Mouse (Mus musculus) kidney, adult 11 months (tissue): ENCODE results near the gene Palm2.
"Not testable (repeated sequence)": the region's sequence is repeated elsewhere in the genome, so short reads cannot be mapped to it uniquely, and the experiment has no call there.

Source experiments
- DNase-seq: peaks from one replicate; pipeline ENCODE4 v3.0.0; 2022

The Palm2 gene

DNA sequence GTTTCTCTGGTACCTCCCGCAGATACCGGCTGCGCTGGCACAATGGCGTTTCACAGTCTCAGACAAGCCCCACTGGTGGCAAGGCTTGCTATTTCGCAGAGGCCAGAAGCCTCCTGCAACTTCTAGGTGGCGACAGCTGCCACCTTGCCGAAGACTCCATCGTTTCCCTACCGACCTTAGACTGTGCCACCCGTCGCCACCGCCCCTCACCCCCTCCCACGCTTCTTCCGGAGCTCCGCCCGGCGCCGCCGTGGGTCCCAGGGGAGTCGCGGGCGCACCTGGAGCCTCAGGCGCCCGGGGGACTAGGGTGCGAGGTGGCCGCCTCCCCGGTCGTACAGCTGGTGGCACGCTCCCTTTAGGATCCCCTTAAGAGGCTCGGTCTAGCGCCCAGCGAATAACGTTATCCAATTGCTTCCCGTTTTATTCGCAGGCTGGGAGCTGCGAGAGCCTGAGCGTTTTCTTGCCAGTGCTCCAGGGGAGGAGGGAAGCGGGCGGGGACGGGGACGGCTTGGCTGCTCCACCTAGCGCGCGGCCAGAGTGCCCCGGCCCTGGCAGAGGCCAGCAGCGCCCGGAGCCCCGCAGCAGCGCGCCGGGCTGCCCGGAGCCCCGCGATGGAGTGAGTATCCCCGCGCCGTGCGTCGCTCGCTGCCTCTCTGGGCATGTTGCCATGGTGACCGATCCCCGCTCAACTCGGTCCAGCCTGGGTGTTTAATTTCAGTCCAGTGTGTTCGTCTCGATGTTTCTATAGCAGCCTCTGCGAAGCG lies at the start of gene Palm2:
Palm2 (plus strand) TSS at position 307 of the 764 bp plus-strand sequence.
- DNase-seq, result peak; percentile 6

DNA sequence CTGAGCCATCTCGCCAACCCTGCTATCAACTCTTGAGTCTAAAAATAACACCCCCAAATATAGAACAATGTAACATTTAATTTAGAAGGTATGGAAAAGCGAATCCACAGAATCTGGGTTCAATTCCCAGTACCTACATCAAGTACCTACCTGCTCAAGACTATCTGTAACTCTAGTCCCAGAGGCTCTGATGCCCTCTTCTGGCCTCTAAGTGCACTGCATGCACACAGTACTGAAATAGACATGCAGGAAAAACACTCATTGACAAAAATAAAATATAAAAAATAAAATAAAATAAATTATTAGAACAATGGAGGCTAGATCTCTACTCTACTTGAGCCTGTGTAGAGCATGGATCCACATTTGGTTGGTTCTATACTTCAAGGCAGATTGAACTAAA lies 49.7 kb upstream of the Palm2 start:
- DNase-seq, result no peak

DNA sequence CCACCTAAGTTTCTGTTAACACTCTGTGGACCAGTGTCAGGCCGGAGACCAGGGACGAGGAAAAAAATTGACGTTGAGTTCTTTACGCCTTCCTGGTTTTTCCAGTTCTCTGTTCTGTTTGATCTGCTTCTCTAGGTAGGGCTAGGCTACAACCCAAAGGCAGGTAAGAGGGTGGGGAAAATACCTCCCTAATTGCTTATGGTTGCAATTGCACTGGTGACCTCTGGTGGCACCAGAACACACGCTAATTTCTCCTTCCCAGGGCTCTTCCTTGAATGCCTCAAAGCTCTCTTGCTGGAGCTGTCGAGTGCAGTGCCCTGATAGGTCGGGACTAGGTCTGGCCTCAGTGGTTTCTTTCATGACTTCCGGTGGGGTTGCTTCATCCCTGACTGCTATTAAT lies 42.9 kb upstream of the Palm2 start:
- no peak for DNase-seq

DNA sequence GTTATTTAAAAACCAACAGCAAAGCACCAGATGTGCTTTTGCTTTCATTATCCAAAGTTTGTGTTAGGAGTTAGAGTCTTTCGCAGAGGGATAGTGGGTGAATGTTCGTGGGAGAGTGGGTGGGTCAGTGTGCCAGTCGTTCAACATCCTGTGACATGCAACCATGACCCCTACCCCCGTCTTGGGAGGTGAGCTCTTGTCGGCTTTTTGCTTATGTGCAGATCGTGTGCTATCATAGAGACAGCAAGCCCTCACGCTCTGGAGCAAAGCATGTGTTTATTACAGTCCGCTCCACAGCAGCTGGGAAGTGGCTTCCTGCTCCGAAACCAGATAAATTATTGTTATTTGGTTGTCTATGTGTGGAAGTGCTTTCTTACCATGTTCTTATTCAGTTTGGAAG lies 37.6 kb upstream of the Palm2 start:
- no peak for DNase-seq

DNA sequence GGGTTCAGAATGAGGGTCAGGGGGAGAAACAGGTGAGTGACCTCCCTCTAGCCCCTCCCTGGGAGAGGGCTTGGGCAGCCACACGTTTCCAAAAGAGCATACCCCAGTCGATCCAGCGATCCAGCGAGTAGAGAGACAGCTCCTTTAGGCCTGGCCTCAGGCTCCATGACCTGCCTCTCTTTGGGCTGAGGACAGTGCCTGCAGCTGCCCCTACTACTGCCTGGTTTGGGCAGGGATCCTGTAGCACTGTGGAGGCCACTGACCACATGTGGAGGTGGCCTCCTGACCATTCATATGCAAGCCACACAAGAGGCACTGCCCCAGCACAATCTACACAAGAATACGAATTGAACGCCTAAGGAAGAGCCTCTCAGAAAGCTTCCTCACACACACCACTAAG lies 21.7 kb upstream of the Palm2 start:
- DNase-seq, result not testable (repeated sequence)

DNA sequence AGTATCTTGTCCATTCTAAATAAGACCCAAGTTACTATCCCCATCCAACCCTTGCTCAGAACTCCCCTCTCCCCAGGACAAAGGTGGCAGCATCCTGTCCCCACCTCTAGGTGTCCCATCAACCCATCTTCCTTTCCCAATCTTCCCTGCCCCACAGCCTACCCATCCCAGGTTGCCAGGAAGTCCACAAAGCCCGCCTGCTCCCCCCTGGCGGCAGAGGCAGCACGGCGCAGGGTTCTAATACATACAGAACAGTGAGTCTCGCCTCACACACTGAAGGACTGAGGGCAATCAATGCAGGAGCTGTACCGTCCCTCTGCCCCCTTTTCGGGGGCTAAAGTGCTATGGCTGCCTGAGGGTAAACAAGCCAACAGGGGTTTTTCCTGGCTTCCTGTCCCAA lies 21.0 kb upstream of the Palm2 start:
- DNase-seq, result no peak

DNA sequence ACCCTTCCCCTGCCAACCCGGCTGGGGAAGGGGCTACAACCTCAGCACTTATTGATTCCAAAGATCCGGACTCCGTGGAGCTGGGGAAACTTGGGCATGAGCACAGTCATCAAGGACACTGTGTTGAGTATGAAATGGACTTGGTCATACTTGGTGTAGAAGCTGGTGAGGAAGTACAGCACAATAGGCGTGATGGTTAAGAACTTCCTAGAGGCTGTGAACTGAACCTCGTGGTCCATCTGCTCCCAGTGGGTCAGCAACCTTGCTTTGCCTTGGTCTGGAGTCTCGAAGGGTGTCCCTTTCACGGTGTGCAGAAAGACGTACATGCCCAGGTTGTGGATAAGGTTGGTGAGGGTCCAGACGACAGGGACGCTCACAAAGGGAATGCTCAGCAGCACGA lies 20.4 kb upstream of the Palm2 start:
- not testable (repeated sequence) for DNase-seq

DNA sequence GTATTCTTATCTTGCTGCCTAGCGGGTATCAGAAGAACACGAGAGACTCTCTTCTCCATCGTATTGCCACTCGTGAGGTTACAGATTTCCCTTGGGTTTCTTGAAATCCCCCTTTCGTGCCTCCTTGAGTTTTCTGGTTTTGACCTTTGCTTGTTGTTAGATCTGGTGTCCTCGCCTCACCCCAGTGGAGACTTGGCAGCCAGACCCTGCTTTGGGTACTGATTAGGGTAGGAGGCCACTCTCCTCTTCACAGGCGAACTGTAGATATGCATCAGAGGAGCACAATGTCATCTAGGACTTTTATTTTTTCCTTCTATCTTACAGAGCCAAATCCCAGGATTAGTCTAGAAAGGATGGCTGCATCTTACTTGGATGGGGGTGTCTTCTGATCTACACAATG lies 10.0 kb upstream of the Palm2 start:
- no peak for DNase-seq

DNA sequence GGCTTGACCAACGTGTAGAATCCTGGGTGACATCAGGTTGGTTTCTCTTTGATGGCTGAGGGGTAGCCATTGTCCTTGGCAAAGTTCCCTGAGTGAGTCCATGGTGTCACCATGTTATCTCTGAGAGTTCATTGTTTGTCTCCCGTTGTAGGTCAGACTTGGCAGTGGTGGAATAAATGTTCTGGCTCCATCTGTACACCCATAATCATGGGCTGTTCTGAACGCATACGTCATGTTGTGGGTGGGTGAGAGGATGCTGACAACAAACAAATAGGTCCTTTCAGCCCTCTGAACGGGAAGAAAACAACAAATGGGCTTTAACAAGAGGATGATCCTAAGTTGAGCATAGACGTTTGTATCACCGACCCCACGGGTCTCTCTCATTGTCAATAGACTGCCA lies 5.7 kb upstream of the Palm2 start:
- DNase-seq, result no peak

DNA sequence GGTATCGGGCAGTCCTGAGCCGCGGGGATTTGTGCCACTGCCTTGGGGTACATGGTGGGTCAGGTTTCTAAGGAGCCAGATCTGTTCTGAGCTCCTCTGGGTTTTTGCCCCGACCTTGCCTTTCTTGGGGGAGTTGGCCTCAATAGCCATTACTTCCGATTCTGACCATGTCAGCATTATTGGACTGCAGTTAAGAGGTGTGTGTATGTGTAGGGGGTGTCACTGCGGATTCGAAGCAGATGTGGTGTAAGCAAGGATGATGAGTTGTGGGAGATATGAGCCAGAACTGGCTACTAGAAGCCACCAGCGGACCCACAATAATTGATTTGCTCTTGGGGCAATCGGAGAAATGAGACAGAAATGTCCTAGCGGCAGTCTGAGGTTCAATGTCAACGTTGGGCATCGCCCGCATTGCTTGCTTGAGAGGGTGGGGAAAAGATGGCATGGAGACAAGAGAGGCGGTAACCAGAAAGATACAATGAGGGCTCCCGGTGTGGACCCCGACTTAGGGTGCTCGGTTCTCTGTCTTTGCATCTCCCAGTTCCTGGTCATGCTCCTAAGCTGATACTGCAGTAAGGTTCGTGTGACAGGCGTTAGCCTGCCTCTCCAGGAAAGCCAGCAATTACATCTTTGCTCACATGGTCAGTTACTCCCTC lies 786 bp downstream of the Palm2 start:
- DNase-seq, result no peak

DNA sequence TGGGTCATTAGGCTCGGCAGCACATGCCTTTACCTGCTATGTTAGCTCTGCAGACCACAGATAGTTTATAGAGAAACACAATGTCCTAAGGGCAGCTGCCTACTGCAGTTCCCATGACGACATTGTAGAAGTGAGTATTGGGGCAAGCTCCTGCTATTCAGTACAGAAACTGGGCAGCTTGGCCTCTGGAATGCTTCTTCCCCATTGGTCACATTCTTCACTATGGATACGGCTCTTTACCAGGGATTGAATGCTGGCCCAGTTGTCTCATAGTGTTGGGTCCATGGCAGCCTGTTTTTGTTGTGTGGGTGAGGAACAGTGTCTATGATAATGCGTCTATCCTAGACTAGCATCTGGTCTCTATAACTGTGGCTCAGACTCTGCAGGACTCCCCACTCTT lies 2.2 kb downstream of the Palm2 start:
- no peak for DNase-seq

DNA sequence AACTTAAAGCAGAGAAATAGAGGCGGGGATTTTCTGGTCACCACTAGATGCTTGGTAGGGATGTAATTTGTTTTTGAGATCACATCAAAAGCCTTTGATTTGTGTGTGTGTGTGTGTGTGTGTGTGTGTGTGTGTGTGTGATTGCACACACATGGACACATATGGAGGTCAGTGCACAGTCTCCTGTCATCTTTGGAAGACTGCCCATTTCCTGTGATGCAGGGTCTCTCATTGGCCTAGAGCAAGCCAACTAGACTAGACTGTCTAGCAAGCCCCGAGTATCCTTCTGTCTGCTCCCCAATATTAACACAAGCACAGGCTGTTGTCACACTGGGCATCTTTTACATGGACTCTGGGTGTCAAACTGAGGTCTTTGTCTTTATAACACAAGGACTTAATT lies 12.0 kb downstream of the Palm2 start:
- no peak for DNase-seq

DNA sequence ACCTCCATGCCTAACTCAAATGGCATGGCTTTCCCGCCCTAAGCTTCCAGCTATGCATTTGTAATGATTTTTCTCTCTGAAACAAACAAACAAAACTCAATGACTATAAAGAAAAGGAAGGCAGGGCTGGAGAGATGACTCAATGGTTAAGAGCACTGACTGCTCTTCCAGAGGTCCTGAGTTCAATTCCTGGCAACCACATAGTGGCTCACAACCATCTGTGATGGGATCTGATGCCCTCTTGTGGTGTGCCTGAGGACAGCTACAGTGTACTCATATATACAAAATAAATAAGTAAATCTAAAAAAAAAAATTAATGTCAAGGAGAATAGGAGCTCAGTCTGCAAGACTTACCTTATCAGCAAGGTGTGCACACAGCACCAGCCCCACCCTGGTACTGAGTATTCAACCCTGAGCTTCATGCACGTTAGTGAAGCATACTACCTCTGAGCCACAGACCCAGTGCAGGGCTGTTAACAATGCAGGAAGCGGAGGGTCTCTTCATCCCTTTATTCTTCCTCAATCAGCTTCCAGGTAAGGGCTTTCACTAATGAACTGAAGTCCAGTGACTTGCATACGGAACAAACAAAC lies 12.9 kb downstream of the Palm2 start:
- no peak for DNase-seq

DNA sequence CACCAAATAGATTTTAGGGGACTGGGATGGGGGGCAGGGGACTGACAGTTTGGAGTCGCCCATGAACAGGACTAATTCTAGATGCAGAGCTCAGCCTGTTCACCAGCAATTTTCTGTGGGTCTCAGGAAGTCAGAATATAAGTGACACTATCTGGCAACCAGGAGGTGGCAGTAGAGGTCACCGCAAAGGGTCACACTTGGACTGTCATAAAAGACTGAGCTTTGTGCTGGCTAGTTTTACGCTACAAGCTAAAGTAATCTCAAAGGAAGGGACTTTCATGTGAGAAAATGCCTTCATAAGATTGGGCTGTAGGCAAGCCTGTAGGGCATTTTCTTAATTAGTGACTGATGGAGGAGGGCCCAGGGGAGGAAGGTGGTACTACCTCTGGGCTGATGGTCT lies 17.8 kb downstream of the Palm2 start:
- DNase-seq, result no peak

DNA sequence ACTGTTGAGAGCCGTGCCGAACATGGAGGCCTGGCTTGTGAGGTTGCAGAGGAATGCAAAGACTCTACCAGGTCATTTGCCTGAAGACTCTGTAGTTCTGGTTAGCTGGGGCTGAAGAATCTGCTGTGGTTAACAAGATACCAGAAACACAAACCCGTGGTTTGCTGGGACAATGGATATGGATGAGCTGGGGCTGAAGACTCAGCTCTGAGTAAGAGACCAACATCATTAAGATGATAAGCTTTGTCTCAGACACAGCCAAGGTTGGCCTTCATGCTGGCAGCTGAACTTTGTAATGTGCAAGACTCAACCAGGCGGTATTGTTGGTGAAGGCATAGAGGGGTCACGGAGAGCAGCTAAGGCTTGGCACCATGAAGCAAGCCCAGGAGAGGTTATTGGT lies 18.6 kb downstream of the Palm2 start:
- DNase-seq, result no peak

DNA sequence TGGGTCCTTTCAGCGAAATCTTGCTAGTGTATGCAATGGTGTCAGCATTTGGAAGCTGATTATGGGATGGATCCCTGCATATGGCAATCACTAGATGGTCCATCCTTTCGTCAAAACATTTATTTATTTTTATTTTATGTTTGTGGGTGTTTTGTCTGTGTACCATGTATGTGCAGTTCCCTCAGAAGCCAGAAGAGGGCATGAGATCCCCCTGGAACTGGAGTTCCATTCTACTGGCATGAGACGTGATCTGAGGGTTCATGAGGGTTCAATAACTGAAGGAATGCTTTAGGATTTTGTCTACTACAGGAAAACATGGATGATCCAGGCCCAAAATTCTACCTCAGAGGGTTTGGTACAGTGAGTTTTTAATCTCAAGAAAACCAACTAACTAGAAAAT lies 28.3 kb downstream of the Palm2 start:
- no peak for DNase-seq

DNA sequence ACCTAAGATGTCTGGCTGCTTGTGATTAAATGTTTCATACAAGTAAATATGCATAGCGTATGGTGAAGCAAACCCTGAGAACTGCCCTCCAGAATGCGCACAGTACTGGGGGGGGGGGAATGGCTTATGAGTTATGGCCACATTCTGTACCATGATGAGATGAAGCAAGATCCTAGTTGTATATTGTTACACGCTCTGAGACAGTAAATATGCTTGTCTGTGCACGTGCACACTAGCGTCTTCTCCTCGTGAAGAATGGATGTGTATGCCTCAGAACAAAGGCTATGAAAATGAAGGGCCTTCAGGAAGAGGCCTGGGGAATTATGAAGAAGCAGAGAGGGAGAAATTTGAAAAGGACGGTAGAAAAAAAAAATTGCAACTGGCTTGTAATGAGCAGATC lies 48.4 kb downstream of the Palm2 start:
- no peak for DNase-seq

DNA sequence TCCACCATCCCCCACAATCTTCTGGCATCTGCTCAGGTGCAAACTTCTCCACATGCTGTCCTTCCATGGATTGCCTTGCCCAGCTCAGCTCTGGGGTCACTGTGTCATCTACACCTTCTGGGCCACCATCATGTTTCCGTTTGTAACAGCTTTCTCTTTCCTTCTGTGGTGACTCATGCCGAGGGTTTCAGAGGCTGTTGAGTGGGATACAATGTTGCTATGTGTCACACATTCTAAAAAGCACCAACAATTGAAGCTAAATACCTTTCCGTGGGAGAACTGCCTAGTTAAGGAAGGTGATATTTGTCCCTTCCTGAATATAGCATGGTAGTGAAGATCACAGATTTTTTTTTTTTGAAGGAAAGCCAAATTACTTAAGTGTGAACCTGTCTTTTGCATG lies 52.3 kb downstream of the Palm2 start:
- no peak for DNase-seq

DNA sequence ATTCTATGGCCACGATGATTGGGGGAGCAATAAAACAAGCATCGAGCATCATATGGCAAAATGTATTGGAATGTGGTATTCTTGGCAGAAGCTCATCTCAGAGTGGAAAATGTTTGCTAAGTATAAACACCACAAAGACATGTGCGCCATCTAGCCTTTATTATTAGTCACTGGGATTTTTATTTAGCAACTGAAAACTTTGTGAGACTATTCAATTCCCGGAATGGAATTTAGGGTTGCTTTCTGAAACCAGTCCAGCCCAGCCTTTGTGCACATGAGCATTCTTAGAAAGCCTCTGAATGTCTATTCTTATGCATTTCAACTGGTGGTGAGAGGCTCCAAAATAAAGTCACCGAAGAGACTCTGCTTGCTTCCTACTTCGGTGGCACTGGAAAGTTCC lies 55.8 kb downstream of the Palm2 start:
- no peak for DNase-seq

DNA sequence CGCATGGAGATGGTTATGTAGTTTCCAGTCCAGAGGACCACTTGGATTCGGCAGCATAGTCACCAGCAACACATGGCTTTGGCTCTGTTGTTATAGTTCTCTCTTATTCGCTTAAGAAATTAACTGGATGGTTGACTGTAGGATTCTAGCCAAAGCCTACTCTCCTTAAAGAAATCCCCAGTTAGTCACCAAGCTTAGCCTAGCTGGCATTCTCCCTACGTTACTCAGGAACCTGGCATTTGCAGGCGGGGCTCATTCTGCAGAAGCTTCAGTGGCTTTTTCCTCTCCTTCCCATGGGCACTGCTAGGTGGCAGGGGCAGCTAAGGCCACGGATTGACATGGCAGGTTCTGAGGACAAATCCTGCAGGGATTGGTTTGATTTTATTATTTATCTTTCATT lies 70.7 kb downstream of the Palm2 start:
- DNase-seq, result no peak

DNA sequence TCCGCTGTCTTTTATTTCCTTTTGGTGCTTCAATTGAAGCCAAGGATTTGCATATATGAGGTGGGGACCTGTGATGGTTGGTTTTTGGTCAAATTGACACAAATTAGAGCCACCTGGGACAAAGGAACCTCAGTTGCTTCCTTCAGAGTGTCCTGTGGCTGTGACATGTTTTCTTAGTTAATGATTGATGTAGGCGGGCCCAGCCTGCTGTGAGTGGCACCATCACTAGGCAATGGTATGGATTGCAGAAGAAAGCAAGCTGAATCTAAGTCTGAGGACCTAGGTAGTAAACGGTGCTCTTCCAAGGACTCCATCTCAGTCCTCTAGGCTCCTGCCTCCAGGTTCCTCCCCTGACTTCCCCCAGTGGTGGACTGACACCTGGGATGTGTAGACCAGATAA lies 76.5 kb downstream of the Palm2 start:
- DNase-seq, result no peak

DNA sequence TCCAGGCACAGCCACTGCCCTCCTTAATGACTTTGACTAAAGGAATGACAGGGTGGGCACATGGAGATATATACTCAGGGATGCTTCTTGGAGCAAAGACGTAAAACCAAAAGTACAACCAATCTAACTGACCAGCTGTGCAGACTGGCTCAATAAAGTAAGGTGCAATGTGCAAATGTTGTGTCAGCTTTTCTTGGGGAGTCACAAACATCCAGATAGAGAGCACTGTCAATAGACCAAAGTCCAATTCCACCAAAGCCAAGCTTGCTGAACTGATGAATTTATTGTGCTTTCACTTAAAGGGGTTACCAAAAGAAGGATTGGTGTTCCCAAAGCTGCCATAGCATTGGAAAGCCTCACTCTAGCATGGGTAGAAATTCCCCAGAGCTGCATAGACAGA lies 77.7 kb downstream of the Palm2 start:
- peak; percentile 26 for DNase-seq

DNA sequence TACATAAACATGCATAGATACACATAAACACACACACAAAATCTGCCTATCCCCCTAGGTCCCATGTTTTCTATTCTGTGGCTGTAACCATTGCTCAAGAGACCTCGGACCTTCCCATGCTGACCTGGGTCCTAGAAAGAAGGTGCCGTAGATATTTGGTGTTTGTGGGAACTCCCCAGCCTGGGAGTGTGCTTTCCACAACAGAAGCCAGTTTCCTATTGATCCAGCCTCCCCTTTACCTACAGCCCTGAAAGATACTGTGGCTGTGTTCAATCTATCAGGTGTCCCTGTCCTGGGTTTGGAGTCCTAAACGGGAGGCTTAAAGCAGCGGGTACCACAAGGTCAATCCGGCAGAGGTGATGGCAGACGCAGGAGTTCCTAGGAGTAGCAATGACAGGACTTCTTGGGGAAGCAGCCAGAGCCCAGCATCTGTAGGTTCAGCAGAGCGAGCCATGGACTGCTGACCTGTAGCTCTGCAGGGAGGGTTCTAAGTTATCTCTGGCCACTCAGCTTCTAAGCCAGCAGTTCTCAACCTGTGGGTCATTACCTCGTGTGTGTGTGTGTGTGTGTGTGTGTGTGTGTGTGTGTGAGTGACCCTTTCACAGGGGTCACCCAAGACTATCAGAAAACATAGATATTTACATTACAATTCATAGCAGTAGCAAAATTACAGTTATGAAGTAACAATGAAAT lies 79.3 kb downstream of the Palm2 start:
- no peak for DNase-seq
